Mouse (Mus musculus): ENCODE measurements around the gene Tm4sf5. TPM values are rescaled to one million over a fixed set of nuclear protein-coding genes. Genes with fewer than 3 reads are reported as not detected.

Tm4sf5 gene
- not detected for polyA plus RNA-seq (2014; fragmentation: Illumina TruSeq; extraction: RNeasy Lipid Tissue Mini Kit (QIAGEN cat#74804); ENCODE audit: low read depth, low replicate concordance)

DNA sequence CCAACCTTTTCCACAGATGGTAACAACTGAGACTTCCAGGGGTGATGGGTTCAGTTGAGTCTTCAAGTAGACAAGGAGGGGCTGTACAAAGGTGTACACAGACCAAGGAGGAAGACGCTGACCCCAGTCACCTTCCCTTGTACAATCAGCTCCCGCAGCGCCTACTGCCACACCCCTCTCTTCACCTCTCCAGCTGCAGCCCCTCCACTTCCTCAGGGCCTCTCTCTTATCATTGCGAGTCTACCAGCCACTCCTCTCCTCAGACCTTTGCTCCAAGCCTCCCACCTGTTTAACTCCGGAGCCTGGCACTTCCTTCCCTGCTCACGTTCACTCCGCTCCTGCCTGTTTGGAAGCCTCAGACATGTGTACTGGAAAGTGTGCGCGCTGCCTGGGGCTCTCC is at the start of gene Tm4sf5:
Gene Tm4sf5, plus strand, starts transcription at position 275 of the 400 bp plus-strand sequence.

DNA sequence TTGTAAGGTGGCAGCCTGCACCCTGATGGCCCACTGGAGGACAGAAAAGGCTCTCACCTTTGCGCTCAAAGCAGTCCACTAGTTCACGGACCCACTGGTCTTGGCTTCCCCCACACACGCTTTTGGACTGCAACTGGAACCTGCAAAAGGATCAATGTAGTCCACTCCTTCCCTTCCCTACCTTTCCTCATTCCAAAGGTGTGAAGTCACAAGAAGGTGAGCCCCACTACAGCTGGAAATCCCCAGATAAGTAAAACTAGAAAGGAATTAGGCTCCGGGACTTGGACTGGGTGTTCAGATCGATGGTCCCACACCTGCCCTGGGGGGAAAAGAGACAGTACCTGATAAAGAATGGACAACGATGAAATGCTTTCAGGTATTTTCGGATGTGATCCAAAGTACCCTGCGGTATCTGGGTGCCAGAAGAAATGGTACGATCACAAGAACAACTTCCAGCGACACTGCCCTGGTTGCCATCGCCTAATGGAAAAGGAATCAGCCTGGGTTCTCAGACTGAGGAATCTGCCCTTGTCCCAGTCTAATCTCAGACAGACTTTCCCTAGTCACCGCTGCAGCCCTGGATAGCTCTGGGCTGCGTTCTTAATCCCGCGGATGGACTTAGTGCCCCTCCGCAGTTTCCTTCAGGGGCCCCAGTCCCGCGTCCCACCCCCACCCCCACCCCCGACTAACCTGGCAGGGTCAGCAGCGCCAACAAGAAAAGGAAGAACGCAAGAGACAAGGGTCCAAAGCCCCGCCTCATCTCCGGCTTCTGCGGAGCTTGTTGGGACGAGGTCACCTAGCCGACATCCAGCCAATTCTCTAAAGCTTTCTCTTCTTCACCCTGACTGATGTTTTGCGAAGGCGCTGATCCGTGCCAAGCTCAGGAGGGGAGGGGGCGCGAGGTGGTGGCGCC is 46.1 kb upstream of the Tm4sf5 start, which contains the start of gene Zmynd15:
Gene Zmynd15, plus strand, starts transcription at position 746 of the 913 bp plus-strand sequence.

DNA sequence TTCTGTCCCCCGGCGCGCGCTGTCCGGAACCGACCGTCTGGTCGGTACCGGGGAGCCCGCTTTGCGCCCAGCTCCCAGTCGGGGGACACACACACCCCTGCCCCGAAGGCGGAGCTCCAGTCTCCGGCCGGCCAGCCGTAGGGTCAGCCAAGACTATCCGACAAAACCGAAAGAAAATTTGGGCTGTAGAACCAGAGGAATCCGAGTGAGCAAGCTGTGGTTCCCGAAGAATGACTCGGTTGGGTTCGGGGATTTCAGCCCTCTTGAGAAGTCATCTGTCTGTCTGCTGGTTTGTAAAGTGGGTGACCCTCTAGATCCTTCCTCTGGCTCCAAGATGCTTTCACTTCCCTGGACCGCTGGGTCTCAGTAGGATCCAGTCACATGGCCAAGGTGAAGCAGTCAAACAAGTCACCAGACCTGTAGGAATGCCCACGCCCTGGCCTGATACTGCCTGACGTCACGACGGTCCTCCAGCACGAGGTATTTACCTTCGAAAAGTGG is 45.4 kb upstream of the Tm4sf5 start, which contains the start of gene Cxcl16:
Gene Cxcl16, minus strand, starts transcription at position 384 of the 501 bp plus-strand sequence.

DNA sequence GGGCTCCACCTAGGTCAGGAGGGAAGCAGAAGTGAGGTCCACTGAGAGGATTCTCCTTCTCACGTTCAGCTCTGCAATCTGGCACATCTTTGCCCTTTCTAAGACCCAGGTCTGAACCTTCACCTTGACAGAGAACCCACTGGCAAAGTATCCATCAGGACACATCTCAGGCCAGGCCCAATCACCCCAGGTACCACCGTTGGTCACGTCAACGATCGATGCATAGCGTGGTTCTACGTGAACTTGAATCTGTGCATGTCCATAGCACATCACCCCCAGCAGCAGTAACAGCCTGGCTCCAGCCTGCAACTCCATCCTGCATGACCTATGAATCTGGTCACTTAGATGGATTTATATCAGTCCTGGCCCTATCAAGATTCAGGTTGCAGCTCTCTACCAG is 9.2 kb downstream of the Tm4sf5 start, which contains the start of gene Vmo1:
Gene Vmo1, minus strand, starts transcription at position 329 of the 400 bp plus-strand sequence.

DNA sequence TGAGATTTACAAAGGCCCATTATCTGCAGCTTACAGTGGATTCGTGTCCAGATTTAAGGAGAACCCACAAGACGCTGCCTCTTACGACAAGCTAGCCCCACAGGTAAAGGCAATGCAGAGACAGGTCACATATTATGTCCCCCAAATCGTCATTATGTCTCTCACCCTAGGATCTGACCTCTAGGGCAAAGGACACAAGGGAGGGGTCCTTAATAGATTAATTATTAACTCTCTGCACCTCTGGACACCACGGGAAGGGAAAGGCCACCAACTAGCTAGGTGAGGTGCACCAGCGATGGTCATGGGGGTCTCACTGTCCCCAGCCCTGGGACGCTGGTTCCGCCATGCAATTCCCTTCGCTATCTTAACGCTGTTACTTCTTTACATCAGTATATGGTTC is 13.9 kb downstream of the Tm4sf5 start, which contains the start of gene Gltpd2:
Gene Gltpd2, plus strand, starts transcription at position 274 of the 400 bp plus-strand sequence.

DNA sequence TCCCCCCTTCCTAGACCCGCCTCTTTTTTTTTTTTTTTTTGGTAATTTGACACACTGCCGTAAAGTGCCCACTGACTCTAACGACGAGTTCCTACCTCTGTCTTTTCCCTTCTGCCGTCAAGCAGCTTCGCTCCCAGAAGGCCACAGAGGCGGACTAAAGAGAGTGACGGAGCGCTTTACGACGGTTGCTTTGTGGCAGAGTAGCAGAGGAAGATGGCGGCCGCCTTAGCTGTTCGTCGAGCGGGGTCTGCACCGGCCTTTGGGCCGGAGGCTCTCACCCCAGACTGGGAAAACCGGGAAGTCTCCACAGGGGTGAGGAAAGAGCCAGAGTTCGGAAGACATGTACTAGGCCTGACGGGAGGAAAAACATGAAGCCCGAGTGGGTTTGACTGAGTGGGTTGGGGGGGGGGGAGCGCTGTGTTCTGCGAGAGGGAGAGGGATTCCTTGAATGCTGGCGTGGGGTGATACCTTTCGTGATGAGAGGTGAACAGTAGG is 20.2 kb downstream of the Tm4sf5 start, which contains the start of gene Psmb6:
Gene Psmb6, plus strand, starts transcription at position 184 of the 495 bp plus-strand sequence.

DNA sequence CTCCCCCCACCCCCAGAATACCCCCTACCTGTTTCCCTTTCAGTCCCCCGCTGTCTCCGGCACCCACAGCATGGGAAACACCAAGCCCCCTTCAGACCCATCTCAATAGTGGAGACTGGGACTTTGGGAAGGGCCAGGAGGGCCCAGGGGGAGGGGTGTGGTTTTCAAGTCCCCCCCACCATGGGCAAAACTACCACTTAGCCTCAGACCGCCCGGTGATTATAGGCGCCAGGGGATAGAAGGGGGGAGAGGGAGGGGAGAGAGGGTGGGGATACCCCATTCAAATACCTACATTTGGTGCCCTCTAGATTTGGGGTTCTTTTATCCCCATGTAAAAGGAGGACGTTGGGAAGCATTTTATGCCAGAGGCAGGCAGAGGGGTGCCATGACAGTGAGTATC is 27.8 kb downstream of the Tm4sf5 start, which contains the start of gene Gm40193:
Gene Gm40193, minus strand, starts transcription at position 101 of the 400 bp plus-strand sequence.

DNA sequence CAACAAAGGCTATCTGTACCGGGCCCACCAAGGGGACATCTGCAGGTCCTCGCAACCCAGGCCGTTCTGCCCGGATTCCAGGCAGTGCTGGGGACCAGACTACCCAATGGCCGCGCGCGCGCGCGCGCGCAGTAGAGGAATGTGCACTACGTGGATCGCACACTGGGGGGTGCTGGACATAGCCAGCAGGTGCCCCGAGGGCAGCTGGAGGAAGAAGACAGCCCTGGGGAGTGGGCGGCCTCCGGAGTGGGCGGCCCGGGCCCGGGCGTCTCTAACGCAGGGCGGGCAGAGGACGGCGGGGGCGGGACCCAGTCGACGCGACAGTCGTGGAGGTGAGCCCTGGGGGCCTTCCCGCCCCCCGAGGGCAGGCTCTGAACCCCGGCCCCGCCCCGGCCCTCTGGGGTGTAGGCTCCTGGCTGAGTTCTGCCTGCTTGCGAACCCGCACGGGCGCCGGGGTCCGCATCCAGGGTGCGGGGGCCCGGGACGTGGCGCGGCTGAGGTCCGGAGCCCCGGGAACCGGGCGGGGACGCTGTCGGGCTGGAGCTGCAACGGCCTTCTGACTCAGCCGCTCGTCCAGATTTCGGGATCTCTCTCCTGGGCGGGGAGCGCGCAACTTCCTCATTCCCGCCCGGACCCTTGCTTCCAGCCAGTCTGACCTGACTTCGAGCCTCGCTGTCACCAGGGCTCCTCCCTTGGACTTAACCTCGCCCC is 35.0 kb downstream of the Tm4sf5 start, which contains the start of gene Pld2:
Gene Pld2, plus strand, starts transcription at position 188 of the 711 bp plus-strand sequence.

Other genes starting within 250 kb of the Tm4sf5 start
- gene Alox12, start 249.9 kb upstream of the Tm4sf5 start, polyA plus RNA-seq (2014; fragmentation: Illumina TruSeq; extraction: RNeasy Lipid Tissue Mini Kit (QIAGEN cat#74804); ENCODE audit: low read depth, low replicate concordance), result 0.87 TPM
- not detected for gene Alox12e, start 182.6 kb upstream of the Tm4sf5 start, polyA plus RNA-seq (2014; fragmentation: Illumina TruSeq; extraction: RNeasy Lipid Tissue Mini Kit (QIAGEN cat#74804); ENCODE audit: low read depth, low replicate concordance)
- not detected for gene Alox15, start 153.2 kb upstream of the Tm4sf5 start, polyA plus RNA-seq (2014; fragmentation: Illumina TruSeq; extraction: RNeasy Lipid Tissue Mini Kit (QIAGEN cat#74804); ENCODE audit: low read depth, low replicate concordance)
- 8.9 TPM for gene Pelp1, start 95.2 kb upstream of the Tm4sf5 start, polyA plus RNA-seq (2014; fragmentation: Illumina TruSeq; extraction: RNeasy Lipid Tissue Mini Kit (QIAGEN cat#74804); ENCODE audit: low read depth, low replicate concordance)
- gene Arrb2, start 72.6 kb upstream of the Tm4sf5 start, polyA plus RNA-seq (2014; fragmentation: Illumina TruSeq; extraction: RNeasy Lipid Tissue Mini Kit (QIAGEN cat#74804); ENCODE audit: low read depth, low replicate concordance), result 2.3 TPM
- 5.6 TPM for gene Med11, start 53.3 kb upstream of the Tm4sf5 start, polyA plus RNA-seq (2014; fragmentation: Illumina TruSeq; extraction: RNeasy Lipid Tissue Mini Kit (QIAGEN cat#74804); ENCODE audit: low read depth, low replicate concordance)
- gene Zmynd15, start 45.8 kb upstream of the Tm4sf5 start, polyA plus RNA-seq (2014; fragmentation: Illumina TruSeq; extraction: RNeasy Lipid Tissue Mini Kit (QIAGEN cat#74804); ENCODE audit: low read depth, low replicate concordance), result 0.35 TPM
- gene Cxcl16, start 45.3 kb upstream of the Tm4sf5 start, polyA plus RNA-seq (2014; fragmentation: Illumina TruSeq; extraction: RNeasy Lipid Tissue Mini Kit (QIAGEN cat#74804); ENCODE audit: low read depth, low replicate concordance), result 10.3 TPM
- gene Vmo1, start 9.4 kb downstream of the Tm4sf5 start, polyA plus RNA-seq (2014; fragmentation: Illumina TruSeq; extraction: RNeasy Lipid Tissue Mini Kit (QIAGEN cat#74804); ENCODE audit: low read depth, low replicate concordance), result not detected
- not detected for gene Gltpd2, start 14.0 kb downstream of the Tm4sf5 start, polyA plus RNA-seq (2014; fragmentation: Illumina TruSeq; extraction: RNeasy Lipid Tissue Mini Kit (QIAGEN cat#74804); ENCODE audit: low read depth, low replicate concordance)
- 23.1 TPM for gene Psmb6, start 20.1 kb downstream of the Tm4sf5 start, polyA plus RNA-seq (2014; fragmentation: Illumina TruSeq; extraction: RNeasy Lipid Tissue Mini Kit (QIAGEN cat#74804); ENCODE audit: low read depth, low replicate concordance)
- not detected for gene Gm40193, start 27.7 kb downstream of the Tm4sf5 start, polyA plus RNA-seq (2014; fragmentation: Illumina TruSeq; extraction: RNeasy Lipid Tissue Mini Kit (QIAGEN cat#74804); ENCODE audit: low read depth, low replicate concordance)
- gene Pld2, start 34.8 kb downstream of the Tm4sf5 start, polyA plus RNA-seq (2014; fragmentation: Illumina TruSeq; extraction: RNeasy Lipid Tissue Mini Kit (QIAGEN cat#74804); ENCODE audit: low read depth, low replicate concordance), result 1.0 TPM
- gene Mink1, start 57.6 kb downstream of the Tm4sf5 start, polyA plus RNA-seq (2014; fragmentation: Illumina TruSeq; extraction: RNeasy Lipid Tissue Mini Kit (QIAGEN cat#74804); ENCODE audit: low read depth, low replicate concordance), result 2.2 TPM
- gene 4930544D05Rik, start 110.6 kb downstream of the Tm4sf5 start, polyA plus RNA-seq (2014; fragmentation: Illumina TruSeq; extraction: RNeasy Lipid Tissue Mini Kit (QIAGEN cat#74804); ENCODE audit: low read depth, low replicate concordance), result not detected
- not detected for gene Chrne, start 114.0 kb downstream of the Tm4sf5 start, polyA plus RNA-seq (2014; fragmentation: Illumina TruSeq; extraction: RNeasy Lipid Tissue Mini Kit (QIAGEN cat#74804); ENCODE audit: low read depth, low replicate concordance)
- not detected for gene Gp1ba, start 133.9 kb downstream of the Tm4sf5 start, polyA plus RNA-seq (2014; fragmentation: Illumina TruSeq; extraction: RNeasy Lipid Tissue Mini Kit (QIAGEN cat#74804); ENCODE audit: low read depth, low replicate concordance)
- 33.4 TPM for gene Rnf167, start 142.0 kb downstream of the Tm4sf5 start, polyA plus RNA-seq (2014; fragmentation: Illumina TruSeq; extraction: RNeasy Lipid Tissue Mini Kit (QIAGEN cat#74804); ENCODE audit: low read depth, low replicate concordance)
- gene Slc25a11, start 142.2 kb downstream of the Tm4sf5 start, polyA plus RNA-seq (2014; fragmentation: Illumina TruSeq; extraction: RNeasy Lipid Tissue Mini Kit (QIAGEN cat#74804); ENCODE audit: low read depth, low replicate concordance), result 30.6 TPM
- gene Pfn1, start 149.4 kb downstream of the Tm4sf5 start, polyA plus RNA-seq (2014; fragmentation: Illumina TruSeq; extraction: RNeasy Lipid Tissue Mini Kit (QIAGEN cat#74804); ENCODE audit: low read depth, low replicate concordance), result 121 TPM
- gene Eno3, start 152.0 kb downstream of the Tm4sf5 start, polyA plus RNA-seq (2014; fragmentation: Illumina TruSeq; extraction: RNeasy Lipid Tissue Mini Kit (QIAGEN cat#74804); ENCODE audit: low read depth, low replicate concordance), result 2.7 TPM
- gene Spag7, start 164.2 kb downstream of the Tm4sf5 start, polyA plus RNA-seq (2014; fragmentation: Illumina TruSeq; extraction: RNeasy Lipid Tissue Mini Kit (QIAGEN cat#74804); ENCODE audit: low read depth, low replicate concordance), result 39.1 TPM
- gene Camta2, start 182.9 kb downstream of the Tm4sf5 start, polyA plus RNA-seq (2014; fragmentation: Illumina TruSeq; extraction: RNeasy Lipid Tissue Mini Kit (QIAGEN cat#74804); ENCODE audit: low read depth, low replicate concordance), result 0.87 TPM
- 3.7 TPM for gene Inca1, start 194.9 kb downstream of the Tm4sf5 start, polyA plus RNA-seq (2014; fragmentation: Illumina TruSeq; extraction: RNeasy Lipid Tissue Mini Kit (QIAGEN cat#74804); ENCODE audit: low read depth, low replicate concordance)
- gene Kif1c, start 195.3 kb downstream of the Tm4sf5 start, polyA plus RNA-seq (2014; fragmentation: Illumina TruSeq; extraction: RNeasy Lipid Tissue Mini Kit (QIAGEN cat#74804); ENCODE audit: low read depth, low replicate concordance), result 32.8 TPM